Mouse (Mus musculus): Measurements from ENCODE around the gene Olfr92.
"Not testable (repeated sequence)": the region's sequence is repeated elsewhere in the genome, so short reads cannot be mapped to it uniquely, and the experiment has no call there.

The Olfr92 gene

DNA sequence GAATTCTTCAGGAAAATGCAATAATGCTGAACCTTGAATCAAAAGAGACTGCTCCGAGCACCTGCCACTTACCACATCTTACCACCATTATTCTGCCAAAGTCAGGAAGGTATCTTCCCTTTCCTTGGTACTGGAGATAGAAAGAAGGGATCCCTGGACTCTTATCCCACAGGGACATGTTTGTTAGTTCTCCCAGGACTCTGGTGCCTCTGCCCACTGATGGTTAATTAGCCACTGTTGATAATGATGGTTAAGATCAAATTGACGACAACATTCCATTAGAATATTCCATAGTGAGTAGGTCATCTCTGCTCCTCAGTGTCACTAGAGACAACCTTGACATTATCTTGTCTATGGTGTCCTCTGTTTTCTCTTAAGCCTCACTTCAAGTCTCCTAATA is at the start of gene Olfr92:
Olfr92 (minus strand) TSS at position 101 of the 400 bp plus-strand sequence.
- DNase-seq: no peak

DNA sequence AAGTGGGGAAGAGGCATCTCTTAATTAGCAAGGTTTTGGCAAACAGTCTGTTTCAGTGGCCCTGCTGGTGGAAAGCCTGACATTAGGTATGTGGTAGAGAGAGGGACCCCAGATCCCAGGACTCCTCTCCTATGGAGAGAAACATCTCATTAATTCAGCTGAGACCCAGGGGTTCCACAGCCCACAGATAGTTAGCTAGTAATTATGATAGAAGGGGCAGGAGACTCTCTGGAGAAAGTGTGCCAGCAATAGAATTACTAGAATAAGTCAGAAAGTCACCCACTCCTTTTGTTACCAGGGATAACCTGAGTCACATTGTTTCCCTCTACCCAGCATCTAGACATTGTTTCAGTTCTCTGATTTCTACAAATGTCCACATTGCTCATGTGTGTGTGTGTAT is 41.5 kb upstream of the Olfr92 start, which contains the start of gene Olfr93:
Olfr93 (minus strand) TSS at position 101 of the 400 bp plus-strand sequence.
- no peak for DNase-seq

DNA sequence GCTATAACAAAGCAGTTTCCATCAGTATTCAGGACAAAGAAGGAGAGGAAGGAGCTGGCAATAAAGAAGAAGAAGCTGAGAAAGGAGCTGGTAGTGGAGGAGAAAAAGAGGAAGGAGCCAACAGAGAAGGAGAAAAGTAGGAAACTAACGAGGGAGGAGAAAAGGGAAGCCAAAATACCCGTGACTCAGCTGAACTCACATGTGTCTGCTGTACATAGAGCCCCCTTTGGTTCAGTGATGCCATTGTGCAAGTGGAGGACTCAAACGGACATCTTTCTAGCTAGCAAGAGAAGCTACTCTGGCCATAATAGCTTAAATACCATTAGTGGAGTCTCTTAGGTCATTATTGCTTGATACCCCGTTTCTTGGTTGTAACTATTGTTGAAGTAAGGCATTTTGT is 11.5 kb upstream of the Olfr92 start:
- not testable (repeated sequence) for DNase-seq

DNA sequence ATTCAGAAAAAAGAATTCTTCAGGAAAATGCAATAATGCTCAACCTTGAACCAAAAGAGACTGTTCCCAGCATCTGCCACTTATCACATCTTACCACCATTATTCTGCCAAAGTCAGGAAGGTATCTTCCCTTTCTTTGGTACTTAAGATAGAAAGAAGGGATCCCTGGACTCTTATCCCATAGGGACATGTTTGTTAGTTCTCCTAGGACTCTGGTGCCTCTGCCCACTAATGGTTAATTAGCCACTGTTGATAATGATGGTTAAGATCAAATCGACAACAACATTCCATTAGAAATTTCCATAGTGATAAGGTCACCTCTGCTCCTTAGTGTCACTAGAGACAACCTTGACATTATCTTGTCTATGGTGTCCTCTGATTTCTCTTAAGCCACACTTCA is 21.7 kb downstream of the Olfr92 start, which contains the start of gene Olfr91:
Olfr91 (minus strand) TSS at position 101 of the 400 bp plus-strand sequence.
- DNase-seq: no peak

DNA sequence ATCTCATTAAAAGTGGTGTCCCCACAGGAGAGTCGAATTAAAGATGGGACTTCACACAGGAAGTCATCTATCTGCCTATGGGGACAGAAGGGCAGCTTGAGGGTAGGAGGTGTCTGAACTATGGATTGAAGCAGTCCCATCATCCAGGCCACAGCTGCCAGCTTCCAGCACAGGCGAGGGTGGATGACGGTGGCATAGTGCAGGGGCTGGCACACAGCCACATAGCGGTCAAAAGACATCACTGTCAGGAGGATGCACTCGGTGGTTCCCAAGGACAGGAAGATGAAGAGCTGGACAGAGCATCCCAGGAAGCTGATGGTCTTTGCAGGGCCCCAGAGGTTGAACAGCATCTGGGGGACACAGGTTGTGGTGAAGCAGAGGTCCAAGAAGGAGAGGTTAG is 26.6 kb downstream of the Olfr92 start:
- DNase-seq: peak in 1 of 2 experiments; percentile 6

DNA sequence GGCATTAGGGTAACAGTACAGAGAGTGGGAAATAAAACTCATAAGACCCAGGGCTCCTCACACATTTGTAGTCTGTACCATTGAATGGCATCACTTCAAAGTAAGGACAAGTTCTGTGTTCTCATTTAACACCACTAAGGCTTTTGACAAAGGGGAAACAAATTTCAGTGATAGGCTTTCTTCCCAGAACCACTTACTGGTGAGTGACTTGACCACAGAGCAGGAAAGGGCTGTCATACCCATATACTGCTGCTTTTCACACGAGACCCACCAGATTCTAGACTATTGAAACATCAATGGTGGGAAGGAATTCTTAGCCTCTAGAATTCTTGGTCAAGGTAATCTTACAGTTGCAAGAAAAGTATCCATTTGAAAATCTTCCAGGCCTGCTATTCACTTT is 27.7 kb downstream of the Olfr92 start:
- DNase-seq: no peak

DNA sequence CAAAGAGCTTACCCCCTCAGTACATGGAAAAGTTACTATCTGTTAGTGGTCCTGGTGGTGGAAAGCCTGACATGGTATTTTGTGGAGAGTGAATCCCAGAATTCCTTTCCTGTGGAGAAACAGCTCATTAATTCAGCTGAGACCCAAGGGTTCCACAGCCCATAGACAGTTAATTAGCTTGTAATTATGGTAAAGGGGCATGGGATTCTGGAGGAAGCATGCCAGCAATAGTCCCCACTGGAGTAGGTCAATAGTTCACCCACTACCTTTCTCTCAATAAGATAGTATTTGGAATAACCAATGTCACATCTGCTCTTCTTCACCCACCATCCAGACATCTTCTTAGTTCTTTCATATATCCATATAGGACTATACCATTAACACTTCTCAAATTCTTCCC is 31.5 kb downstream of the Olfr92 start, which contains the start of gene Olfr90:
Olfr90 (minus strand) TSS at position 101 of the 400 bp plus-strand sequence.
- no peak for DNase-seq

DNA sequence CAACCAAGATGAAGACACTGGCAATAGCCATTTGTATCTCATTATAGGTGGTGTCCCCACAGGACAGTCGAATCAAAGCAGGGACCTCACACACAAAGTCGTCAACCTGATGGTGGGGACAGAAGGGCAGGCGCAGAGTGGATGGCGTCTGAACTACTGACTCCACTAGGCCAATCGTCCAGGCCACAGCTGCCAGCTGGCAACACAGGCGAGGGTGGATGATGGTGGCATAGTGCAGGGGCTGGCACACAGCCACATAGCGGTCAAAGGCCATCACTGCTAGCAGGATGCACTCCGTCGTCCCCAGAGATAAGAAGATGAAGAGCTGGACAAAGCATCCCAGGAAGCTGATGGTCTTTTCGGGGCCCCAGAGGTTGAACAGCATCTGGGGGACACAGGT is 34.3 kb downstream of the Olfr92 start:
- DNase-seq: no peak

DNA sequence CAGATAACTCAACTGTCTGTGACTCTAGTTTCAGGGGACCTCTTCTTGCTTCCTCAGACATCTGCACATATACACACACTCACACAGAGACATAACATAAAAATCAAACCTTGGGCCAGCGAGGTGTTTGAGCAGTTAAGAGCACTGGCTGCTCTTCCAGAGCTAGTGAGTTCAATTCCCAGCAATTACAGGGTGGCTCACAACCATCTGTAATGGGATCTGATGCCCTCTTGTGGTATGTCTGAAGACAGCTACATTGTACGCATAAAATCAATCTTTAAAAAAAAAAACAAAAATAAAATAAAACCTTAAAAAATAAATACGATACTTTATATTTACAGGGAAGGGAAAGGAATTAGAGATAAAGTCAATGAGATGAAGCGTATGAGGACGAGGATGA is 35.3 kb downstream of the Olfr92 start:
- no peak for DNase-seq

DNA sequence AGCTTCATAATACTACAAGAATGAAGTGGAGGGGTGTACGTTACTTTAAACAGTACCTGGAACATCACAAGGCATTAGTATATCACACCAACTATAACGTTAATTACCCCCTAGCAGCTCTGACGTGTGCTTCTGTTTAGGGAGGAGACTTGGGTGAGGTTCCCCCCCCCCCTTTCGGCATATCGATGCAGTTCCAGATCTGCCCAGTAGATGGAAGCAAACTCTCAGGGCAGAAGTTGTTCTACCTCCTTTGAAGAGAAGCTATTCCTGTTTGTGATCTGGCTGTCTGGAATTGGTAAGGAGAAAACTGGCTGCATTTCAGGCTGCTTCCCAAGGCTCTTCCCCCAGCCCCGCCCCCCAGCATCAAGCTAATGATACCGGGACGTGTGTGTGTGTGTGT is 36.6 kb downstream of the Olfr92 start:
- peak in 1 of 2 experiments; percentile 78 for DNase-seq

DNA sequence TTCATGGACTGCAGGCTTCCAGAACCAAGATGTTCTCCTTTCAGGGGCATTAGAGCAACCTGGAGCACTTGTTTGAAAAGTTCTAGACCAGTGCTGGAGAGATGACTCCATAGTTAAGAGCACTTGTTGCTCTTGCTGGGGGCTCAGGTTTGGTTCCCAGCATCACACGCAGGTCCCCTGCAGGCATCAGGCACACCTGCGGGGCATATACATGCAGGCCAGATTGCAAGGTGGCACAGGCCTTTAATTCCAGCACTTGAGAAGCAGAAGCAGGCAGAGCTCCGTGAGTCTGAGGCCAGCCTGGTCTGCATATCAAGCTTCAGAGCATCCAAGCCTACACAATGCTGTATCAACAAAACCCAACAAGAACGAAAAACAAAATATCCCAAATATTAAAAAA is 38.2 kb downstream of the Olfr92 start:
- DNase-seq: no peak

DNA sequence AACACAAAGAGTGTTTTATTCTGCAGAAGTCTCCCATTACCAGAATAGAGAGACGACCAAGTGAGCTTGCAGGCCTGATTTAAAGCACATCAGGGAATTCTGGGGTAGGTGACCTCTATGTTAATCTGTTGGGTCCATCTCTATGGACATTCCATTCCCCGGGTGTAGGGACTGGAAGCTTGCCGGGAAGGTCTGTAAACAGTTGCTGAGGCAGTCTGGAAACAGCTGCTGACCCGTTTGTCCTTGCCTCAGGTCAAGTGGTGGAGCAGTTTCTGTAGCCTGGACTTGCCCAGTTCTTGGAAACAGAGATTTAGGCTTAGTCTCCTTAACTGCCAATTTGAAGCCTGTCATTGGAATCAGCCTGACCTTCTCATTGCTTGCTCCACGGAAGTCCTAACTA is 39.8 kb downstream of the Olfr92 start:
- DNase-seq: peak in 1 of 2 experiments; percentile 4

DNA sequence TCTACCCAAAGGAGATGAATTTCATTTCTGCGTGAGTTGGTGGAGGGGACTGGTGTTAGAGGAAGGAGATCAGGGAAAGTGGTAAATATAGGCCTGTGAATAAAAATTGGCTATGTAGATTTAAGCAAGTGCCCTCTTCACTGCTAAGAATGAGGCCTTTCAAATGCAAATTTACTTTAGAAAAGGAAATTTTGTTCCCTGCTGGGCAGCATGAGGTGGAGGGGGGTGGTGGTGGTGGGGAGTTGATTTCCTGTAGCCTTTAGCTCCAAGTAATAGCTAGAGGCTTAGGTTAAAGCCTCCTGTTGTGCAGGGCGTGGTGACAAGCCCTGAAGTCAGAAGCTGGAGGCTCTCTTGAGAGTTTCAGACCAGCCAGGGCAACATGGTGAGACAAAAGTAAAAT is 40.9 kb downstream of the Olfr92 start:
- no peak for DNase-seq

DNA sequence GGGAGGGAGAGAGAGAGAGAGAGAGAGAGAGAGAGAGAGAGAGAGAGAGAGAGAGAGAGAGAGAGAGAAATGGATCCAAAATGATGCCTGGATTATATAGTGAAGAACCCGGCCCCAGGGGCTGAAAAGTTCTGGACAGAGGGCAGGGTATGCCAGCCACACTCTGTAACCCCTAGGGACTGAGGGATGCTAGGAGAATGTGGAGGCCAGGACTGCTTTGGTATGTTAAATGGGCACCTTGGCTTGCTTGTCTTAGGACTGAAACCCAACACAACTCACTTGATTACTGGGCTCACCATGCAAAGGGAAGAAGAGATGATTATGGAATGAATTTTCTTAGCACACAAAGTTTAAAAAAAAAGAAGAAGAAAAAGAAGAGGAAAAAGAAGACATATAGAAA is 41.7 kb downstream of the Olfr92 start:
- no peak for DNase-seq

DNA sequence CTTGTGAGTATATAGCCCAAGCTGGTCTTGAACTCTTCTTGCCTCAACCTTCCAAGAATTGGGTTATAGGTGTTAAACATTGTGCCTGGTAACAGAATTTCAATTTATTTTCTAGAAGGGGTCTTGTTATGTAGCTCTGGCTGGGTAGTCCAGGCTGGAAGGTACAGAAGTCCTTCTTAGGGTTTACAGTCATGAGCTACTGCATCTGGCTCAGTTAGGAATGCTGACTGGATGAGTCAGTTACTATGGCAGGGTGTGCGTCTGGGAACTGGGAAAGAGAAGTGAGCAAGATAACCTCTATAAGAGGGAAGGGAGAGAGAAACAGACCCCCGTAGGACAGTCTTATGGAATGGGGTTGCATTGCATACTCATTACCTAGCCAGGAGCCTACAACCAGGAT is 44.1 kb downstream of the Olfr92 start:
- DNase-seq: no peak

DNA sequence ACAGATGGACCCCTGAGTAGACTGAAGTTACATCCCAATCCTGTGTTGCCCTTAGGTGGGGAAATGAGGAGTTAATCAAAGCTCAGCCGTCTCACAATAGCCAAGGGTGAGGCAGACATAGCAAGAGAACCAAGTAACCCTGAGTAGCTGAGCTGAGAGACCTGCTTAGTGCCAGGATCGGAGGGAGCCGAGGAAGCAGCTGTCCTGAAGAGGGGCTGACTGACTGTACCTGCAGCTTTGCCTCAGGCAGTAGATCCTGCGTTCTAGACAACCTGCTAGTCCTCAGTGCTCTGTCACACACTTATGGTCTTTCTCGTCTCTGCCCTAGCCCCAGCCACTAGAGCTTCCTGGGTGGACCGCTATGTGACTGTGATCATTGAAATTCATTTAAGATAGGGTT is 44.7 kb downstream of the Olfr92 start:
- DNase-seq: peak in 1 of 2 experiments; percentile 8

DNA sequence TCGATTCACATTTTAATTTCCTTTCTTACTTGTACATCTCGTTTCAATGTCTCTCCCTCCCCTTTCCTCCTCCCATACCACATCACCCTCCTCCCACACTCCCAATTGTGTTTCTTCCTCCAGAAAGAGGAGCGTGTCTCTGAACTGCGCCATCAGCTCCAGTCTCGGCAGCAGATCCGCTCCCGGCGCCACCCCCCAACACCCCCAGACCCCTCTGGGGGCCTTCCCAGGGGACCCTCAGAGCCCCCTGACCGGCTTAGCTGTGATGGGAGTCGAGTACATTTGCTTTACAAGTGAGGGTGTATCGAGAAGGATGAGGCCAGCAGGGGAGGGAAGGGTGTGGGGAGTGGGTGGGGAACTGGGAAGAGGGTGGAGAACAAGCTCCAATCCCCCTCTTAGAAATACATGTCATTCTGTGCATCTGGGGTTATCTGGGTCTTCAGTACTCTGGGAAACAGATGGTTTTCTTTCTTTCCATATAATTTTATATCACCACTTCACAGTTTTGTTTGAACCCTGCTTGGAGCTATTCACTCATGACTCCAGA is 47.1 kb downstream of the Olfr92 start:
- no peak for DNase-seq

DNA sequence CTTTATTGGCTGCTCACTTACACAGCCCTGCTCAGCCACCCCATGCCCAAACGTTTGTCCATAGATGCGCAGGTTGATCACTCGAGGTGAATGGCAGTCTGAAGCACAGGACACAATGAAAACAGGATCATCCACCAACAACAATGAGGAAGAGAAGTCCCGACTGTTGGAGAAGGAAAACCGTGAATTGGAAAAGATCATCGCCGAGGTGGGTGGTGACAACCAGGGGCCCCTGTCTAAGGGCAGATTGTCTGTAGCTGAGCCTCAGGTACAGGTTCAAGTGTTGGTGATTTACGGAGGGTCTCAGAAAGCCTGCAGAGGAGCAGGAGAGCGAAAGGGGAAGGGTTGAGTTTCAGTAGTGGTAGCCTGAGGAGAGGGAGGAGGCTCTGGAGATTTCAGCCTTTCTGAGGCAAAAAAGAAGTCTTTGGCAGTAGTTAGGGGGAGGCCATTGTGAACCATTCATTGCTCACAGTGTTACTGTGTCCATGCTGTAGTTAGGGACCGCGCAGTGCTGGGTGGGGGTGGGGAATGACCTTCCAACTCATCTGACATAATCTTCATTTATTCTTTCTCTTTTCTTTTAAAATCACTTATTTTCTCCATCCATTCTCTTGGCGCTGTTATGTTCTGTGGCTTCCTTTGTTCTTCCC is 47.7 kb downstream of the Olfr92 start:
- DNase-seq: no peak

DNA sequence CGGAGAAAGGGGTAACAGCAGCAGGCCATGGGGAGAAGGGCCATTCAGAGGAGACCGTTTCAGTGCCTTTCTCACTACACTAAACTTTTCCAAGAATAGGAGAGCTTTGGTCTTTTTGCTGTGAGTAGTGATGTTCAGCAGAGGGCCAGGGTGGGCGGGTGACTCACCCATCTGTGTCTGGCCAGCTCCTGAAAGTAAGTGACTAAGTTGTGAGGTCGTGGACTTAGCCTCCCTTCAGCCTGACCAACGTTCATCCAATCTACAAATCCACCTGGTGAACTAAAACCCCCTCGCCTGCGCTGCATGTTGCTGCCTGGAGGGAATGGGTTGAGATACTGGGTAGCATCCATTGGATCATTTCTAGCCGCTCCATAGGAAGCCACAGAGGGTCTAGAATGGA is 49.8 kb downstream of the Olfr92 start:
- no peak for DNase-seq

DNA sequence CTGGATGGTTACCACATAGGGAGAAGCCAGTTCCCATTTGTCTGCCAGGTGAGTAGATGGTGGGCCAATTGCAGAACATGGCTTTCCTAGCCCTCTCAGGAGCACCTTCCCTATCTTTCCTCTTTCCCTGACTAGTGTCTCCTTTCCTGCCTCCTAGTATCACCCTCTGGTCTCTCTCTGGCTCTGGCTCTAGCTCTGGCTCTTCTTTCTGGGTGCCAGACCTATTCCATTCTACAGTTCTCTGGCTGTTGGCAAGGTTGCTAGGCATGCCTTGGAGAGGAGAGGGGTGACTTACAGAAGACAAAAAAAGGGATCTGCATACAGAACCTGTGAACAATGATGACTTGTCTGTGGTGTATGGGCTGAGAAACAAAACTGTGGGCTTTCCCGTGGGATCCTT is 52.0 kb downstream of the Olfr92 start:
- DNase-seq: no peak

DNA sequence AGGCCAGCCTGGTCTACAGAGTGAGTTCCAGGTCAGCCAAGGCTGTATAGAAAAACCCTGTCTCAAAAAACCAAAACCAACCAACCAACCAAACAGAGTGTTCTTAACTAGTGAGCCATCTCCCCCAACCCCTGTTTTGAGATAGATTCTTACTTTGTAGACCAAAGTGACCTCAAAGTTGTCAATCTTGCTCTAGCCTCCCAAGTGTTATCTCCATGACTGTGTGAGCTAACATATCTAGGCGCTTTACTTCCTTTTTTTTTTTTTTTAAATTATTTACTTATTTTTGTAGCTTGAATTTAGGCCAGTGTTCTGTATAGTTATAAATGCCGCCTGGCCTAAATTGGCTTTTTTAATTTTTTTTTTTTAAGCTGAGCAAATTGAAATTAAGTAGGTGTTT is 53.9 kb downstream of the Olfr92 start:
- DNase-seq: no peak

DNA sequence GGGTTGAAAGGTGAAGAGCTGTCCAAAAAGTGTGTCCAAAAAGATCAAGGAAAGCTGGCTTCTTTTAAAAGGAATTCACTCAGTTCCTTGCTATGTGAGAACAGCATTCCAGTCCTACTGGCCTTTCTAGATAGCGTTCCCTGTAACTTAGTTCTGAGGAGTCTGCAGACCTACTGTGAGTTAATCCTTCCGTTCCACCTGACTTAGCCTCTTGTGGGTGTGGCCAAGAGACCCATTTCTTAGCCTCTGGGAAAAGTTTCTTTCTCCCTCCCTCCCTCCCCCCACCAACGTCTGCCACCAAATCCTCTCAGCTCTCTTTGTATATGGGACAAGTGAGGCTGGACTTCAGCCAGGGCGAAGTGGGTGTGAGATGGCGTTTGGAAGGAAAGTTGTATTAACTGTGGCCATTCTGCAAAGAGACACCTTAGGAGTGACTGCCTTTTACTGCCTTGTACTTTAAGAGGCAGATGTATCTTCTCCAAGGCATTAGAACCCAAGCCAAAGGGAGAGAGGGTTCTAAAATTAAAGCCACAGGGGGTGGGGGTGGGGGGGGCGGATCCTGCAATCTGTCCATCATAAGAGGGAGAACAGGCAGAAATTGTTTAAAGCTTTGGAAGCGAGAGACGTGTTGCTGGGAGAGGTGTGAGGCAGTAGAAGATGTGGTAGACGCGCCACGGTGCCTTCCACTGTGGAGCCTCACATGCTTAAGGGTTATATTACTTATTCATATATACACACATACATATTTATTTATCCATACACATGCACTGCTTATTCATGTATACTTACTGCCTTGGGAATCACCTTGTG is 56.0 kb downstream of the Olfr92 start:
- no peak for DNase-seq

DNA sequence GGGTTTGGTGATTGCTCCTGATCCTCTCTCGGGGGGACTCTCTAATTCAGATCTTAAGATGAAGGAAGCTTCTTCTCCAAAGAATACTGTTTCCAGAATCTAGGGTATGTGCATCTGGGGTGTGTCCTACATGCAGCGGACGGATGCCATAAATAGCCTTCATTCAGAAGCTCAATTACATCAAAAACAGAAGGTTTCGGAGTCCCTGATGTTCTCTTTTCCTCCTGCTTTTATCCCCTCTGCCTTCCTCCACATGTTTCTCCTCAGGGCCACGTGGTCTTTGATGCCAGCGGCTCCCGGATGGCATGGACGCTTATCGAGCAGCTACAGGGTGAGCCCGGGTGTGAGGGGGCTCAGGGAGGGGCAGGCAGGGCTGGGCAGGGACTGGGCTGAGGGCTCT is 56.8 kb downstream of the Olfr92 start:
- no peak for DNase-seq

DNA sequence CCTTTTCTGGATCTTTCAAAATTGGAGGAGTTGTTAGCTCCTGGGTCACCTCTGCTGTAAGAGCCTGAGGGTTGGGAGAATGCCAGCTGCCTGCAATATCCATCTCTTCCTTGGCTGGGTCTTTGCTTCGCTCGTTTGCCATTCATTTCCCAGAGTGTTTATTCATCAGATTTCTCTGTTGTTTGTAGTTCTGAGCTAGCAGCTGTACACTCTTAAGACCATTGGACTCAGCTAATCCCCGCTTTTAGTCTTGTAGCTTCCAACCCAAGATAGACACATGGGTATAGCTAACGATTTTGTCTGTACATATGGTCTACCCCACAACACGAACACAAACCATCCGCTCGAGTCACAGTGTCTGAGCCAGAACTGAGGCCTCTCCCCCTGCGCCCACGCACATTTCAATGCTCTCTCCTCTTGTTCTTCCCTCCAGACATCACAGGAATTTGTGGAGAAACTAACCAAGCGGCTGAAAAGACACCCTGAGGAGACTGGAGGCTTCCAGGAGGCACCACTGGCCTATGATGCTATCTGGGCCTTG is 57.7 kb downstream of the Olfr92 start:
- DNase-seq: no peak

Data from cerebellum, postnatal 25 days (tissue).